Mouse (Mus musculus): ENCODE data around the gene Mybpc2. TPM values are rescaled to one million over a fixed set of nuclear protein-coding genes. Genes with fewer than 3 reads are reported as not detected.

The Mybpc2 gene
- 0.14 and 0.15 TPM in 2 replicates for polyA plus RNA-seq (2015; fragmentation: Nextera tagmentation; extraction: Ambion mirVana)

DNA sequence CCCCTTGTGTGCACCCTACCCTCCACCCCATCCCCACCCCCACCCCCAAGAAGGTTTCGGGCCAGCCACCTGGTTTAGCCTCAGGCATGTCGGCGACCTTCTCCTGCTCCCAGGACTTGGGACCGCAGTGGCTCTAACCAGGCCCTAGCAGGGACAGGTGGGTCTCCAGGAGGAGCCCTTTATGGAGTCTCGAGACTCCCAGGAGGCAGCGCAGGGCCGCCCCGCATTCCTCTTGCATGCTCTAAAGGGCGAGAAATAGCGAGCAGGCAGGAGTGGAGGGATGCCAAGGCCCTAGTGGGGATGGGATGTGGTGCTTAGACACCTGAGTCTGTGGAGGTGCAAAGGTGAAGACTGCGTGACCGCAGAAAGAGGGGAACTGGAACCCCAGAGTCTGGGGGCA lies at the start of gene Mybpc2:
Mybpc2 (minus strand) TSS at position 155 of the 400 bp plus-strand sequence.
- H3K27ac ChIP-seq (ENCODE audit: low read depth, low read length), result no peak within 1 kb of the TSS
- H3K9me3 ChIP-seq (ENCODE audit: control insufficient read depth, low read length), result no peaks in the 10 kb centered on the region
- 35% methylated on average over 12 of the region's 12 CpGs for WGBS
- H3K4me3 ChIP-seq (ENCODE audit: low read length), result no peak within 1 kb of the TSS
- peak within 1 kb of the TSS; percentile 30 for H3K4me2 ChIP-seq (ENCODE audit: low read length)
- H3K4me1 ChIP-seq (ENCODE audit: control insufficient read depth, insufficient read depth, low read depth, low read length), result peaks cover 10% of the 10 kb centered on the region; the same call in 1 of the 2 replicates
- no peak for ATAC-seq
- no peaks in the 10 kb centered on the region for H3K36me3 ChIP-seq (ENCODE audit: control insufficient read depth, insufficient read depth, low read length)
- peaks cover 21% of the 10 kb centered on the region for H3K27me3 ChIP-seq (replicated peaks; ENCODE audit: control insufficient read depth, insufficient read depth, low read length)
- peak within 1 kb of the TSS; percentile 24; the same call in 1 of the 2 replicates for H3K9ac ChIP-seq (ENCODE audit: low read depth, low read length)

DNA sequence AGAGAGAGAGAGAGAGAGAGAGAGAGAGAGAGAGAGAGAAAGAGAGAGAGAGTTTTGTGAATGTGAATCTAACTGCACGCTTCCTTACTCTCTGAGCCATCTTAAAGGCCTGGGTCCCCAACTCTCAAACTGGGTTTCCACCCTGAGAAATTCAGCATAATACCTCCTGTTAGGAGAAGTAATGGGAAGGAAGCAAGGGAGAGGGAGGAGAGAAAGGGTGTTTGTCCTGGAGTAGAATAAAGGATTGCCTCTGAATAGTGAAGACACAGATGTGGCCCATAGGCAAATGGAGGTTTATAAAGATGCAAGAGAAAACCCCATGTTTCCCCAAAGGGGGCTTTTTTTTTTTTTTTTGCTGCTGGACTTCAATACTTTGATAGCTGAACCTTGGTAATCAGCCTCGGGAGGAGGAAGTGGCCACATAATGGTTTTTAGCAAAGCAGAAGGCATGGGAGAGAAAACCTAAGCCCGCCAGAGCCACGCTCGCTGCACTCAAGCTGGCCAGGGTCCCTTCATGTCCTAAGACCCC lies 48.6 kb upstream of the Mybpc2 start:
- Histone ChIP-seq H3K27me3 (replicated peaks; ENCODE audit: control insufficient read depth, insufficient read depth, low read length) (no peaks in the 10 kb centered on the region), H3K4me2 (ENCODE audit: low read length) (no peak overlapping the region), H3K27ac (ENCODE audit: low read depth, low read length) (no peak overlapping the region), H3K4me1 (ENCODE audit: control insufficient read depth, insufficient read depth, low read depth, low read length) (no peaks in the 10 kb centered on the region), H3K36me3 (ENCODE audit: control insufficient read depth, insufficient read depth, low read length) (no peaks in the 10 kb centered on the region), H3K9ac (ENCODE audit: low read depth, low read length) (no peak overlapping the region), H3K4me3 (ENCODE audit: low read length) (no peak overlapping the region), H3K9me3 (ENCODE audit: control insufficient read depth, low read length) (no peaks in the 10 kb centered on the region)
- no peak for ATAC-seq
- 70% methylated on average over 5 of the region's 5 CpGs for WGBS

DNA sequence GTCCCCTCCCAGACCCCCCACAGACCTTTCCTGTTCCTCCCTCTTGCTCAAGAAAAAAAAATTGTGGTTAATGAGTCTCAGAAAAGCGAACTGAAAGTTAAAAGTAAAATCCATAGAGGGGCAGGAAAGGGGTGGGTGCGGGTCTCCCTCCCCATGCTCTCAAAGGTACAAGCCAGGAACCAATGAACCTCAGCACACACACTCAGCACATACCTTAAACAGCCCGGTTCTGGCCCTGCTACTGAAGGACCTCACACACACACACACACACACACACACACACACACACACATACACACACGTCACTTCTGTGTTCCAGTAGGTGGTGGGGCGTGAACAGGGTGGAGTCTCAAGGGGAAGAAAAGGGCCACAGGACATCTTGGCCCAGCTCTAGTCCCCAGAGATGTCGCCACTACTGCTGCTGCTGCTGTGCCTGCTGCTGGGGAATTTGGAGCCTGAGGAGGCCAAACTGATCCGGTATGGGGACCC lies 47.8 kb upstream of the Mybpc2 start, which contains the start of gene Napsa:
Napsa (plus strand) TSS at position 168 of the 489 bp plus-strand sequence.
- 37% methylated on average over 7 of the region's 7 CpGs for WGBS
- no peak for ATAC-seq

DNA sequence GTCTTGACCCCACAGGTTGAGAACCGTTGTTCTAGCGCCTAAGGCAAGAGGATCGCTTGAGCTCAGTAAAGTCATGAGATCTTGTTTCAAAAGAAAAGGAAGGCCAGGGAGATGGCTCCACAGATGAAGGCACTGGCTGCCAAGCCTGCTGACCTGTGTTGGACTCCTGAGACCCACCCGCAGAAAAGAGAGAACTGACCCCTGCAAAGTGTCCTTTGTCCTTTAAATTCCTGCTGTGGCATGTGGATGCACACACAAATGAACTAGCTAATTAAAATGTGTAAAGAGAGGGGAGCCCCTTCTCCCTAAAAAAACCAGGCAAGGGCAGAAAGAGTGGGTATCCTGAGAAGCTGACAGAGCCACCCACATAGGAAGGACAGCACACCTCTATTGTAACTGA lies 47.4 kb upstream of the Mybpc2 start:
- Histone ChIP-seq H3K27me3 (replicated peaks; ENCODE audit: control insufficient read depth, insufficient read depth, low read length) (no peaks in the 10 kb centered on the region), H3K9ac (ENCODE audit: low read depth, low read length) (no peak overlapping the region), H3K4me2 (ENCODE audit: low read length) (no peak overlapping the region), H3K4me3 (ENCODE audit: low read length) (no peak overlapping the region), H3K27ac (ENCODE audit: low read depth, low read length) (no peak overlapping the region), H3K9me3 (ENCODE audit: control insufficient read depth, low read length) (no peaks in the 10 kb centered on the region), H3K36me3 (ENCODE audit: control insufficient read depth, insufficient read depth, low read length) (no peaks in the 10 kb centered on the region), H3K4me1 (ENCODE audit: control insufficient read depth, insufficient read depth, low read depth, low read length) (no peaks in the 10 kb centered on the region)
- no peak for ATAC-seq
- 31% methylated on average over 4 of the region's 4 CpGs for WGBS

More for the DNA sequence above, 47.8 kb upstream of the Mybpc2 start, which contains the start of gene Napsa:
- no peaks in the 10 kb centered on the region for H3K9me3 ChIP-seq (ENCODE audit: control insufficient read depth, low read length)
- H3K27ac ChIP-seq (ENCODE audit: low read depth, low read length), result no peak within 1 kb of the TSS
- no peaks in the 10 kb centered on the region for H3K4me1 ChIP-seq (ENCODE audit: control insufficient read depth, insufficient read depth, low read depth, low read length)
- H3K36me3 ChIP-seq (ENCODE audit: control insufficient read depth, insufficient read depth, low read length), result no peaks in the 10 kb centered on the region
- no peak within 1 kb of the TSS for H3K4me3 ChIP-seq (ENCODE audit: low read length)
- no peaks in the 10 kb centered on the region for H3K27me3 ChIP-seq (replicated peaks; ENCODE audit: control insufficient read depth, insufficient read depth, low read length)
- no peak within 1 kb of the TSS for H3K9ac ChIP-seq (ENCODE audit: low read depth, low read length)
- H3K4me2 ChIP-seq (ENCODE audit: low read length), result no peak within 1 kb of the TSS

DNA sequence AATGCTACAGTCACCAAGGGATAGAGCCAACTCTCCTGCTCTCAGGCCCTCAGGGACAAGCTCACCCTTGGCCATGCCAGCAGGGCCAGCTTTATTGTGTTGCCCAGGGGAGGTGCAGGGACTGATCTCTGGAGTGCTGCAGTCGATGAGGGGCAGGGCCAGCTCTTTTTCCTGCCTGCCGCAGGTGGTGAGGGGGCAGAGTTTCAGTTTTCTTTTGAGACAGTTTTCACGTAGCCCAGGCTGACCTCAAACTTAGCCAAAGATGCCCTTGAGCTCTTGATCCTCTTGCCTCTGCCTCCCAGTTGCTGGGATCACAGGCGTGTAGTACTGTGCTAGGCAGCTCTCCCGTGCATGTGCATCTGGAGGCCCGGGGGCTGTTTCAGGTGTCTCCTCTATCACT lies 46.5 kb upstream of the Mybpc2 start:
- no peak for ATAC-seq

DNA sequence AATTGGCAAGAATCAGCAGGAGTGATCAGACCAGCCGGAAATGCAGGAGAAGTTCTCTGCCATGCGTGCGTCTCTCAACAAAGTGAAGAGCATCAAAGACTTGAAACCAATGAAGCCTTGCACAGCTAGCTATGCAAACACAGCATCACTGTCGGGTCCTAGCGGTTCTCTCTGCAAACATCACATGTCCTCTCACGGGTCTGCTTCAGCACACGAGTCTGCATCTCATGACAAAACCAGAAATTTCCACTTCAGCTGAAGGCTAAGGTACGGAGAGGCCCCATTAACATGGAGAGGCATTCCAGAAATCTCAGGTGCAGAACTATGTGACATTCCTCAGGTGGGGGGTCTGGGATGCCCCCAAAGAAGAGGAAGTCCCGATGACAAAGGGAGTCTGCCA lies 44.3 kb upstream of the Mybpc2 start:
- Histone ChIP-seq H3K36me3 (ENCODE audit: control insufficient read depth, insufficient read depth, low read length) (no peaks in the 10 kb centered on the region), H3K4me3 (ENCODE audit: low read length) (no peak overlapping the region), H3K27me3 (replicated peaks; ENCODE audit: control insufficient read depth, insufficient read depth, low read length) (no peaks in the 10 kb centered on the region), H3K9ac (ENCODE audit: low read depth, low read length) (no peak overlapping the region), H3K4me2 (ENCODE audit: low read length) (no peak overlapping the region), H3K4me1 (ENCODE audit: control insufficient read depth, insufficient read depth, low read depth, low read length) (no peaks in the 10 kb centered on the region), H3K27ac (ENCODE audit: low read depth, low read length) (no peak overlapping the region), H3K9me3 (ENCODE audit: control insufficient read depth, low read length) (no peaks in the 10 kb centered on the region)
- 80% methylated on average over 9 of the region's 9 CpGs for WGBS
- no peak for ATAC-seq

More for the DNA sequence above, 46.5 kb upstream of the Mybpc2 start:
- Histone ChIP-seq H3K4me2 (ENCODE audit: low read length) (no peak overlapping the region), H3K27me3 (replicated peaks; ENCODE audit: control insufficient read depth, insufficient read depth, low read length) (no peaks in the 10 kb centered on the region), H3K27ac (ENCODE audit: low read depth, low read length) (no peak overlapping the region), H3K4me3 (ENCODE audit: low read length) (no peak overlapping the region), H3K9me3 (ENCODE audit: control insufficient read depth, low read length) (no peaks in the 10 kb centered on the region), H3K9ac (ENCODE audit: low read depth, low read length) (no peak overlapping the region), H3K4me1 (ENCODE audit: control insufficient read depth, insufficient read depth, low read depth, low read length) (no peaks in the 10 kb centered on the region), H3K36me3 (ENCODE audit: control insufficient read depth, insufficient read depth, low read length) (no peaks in the 10 kb centered on the region)
- 83% methylated on average over 6 of the region's 6 CpGs for WGBS

DNA sequence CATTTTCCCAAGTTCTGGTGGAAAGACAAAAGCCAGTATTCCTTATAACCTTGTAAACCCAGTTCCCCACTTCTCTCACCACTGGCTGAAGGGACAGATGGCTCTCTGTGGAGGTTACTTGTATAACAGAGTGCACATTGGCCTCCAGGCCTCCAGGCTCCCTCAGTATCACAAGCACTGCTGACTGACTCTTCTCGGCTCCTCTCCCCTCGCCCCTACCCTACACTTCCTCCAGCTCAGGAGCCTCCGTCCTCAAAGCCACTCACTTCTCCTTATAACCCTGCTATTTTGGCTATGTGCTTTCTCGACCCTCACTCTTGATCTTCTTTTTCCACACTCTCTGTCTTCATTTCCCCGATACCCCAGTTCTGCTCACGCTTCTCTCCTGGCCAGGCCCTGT lies 41.0 kb upstream of the Mybpc2 start:
- Histone ChIP-seq H3K9ac (ENCODE audit: low read depth, low read length) (no peak overlapping the region), H3K36me3 (ENCODE audit: control insufficient read depth, insufficient read depth, low read length) (no peaks in the 10 kb centered on the region), H3K27ac (ENCODE audit: low read depth, low read length) (no peak overlapping the region), H3K4me1 (ENCODE audit: control insufficient read depth, insufficient read depth, low read depth, low read length) (peaks cover 2% of the 10 kb centered on the region; the same call in 1 of the 2 replicates), H3K4me3 (ENCODE audit: low read length) (no peak overlapping the region), H3K4me2 (ENCODE audit: low read length) (no peak overlapping the region), H3K27me3 (replicated peaks; ENCODE audit: control insufficient read depth, insufficient read depth, low read length) (no peaks in the 10 kb centered on the region), H3K9me3 (ENCODE audit: control insufficient read depth, low read length) (no peaks in the 10 kb centered on the region)
- no peak for ATAC-seq
- WGBS, result 79% methylated on average over 6 of the region's 6 CpGs

DNA sequence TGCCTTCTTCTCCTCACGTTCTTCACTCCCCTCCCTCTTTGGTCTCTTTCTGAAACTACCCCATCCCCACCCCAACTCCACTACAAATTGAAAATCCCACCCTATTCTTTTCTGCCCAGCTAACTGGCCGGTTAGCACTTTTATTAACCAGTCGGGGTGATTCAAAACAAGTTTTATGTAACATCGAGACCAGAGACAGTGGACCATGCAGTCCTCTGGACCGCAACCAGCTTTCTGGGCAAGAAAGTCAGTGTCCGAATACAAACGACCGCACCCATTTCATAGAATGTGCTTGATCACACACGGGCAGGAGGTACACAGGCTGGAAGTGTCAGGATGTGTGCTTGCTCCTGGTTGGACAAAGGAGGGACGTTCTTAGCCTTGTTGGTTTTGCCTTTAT lies 40.0 kb upstream of the Mybpc2 start:
- no peak overlapping the region for H3K4me3 ChIP-seq (ENCODE audit: low read length)
- no peak overlapping the region for H3K9ac ChIP-seq (ENCODE audit: low read depth, low read length)
- peaks cover 2% of the 10 kb centered on the region; the same call in 1 of the 2 replicates for H3K4me1 ChIP-seq (ENCODE audit: control insufficient read depth, insufficient read depth, low read depth, low read length)
- H3K27ac ChIP-seq (ENCODE audit: low read depth, low read length), result no peak overlapping the region
- WGBS, result 86% methylated on average over 10 of the region's 10 CpGs
- H3K36me3 ChIP-seq (ENCODE audit: control insufficient read depth, insufficient read depth, low read length), result no peaks in the 10 kb centered on the region
- ATAC-seq, result no peak
- no peaks in the 10 kb centered on the region for H3K27me3 ChIP-seq (replicated peaks; ENCODE audit: control insufficient read depth, insufficient read depth, low read length)
- H3K4me2 ChIP-seq (ENCODE audit: low read length), result no peak overlapping the region
- H3K9me3 ChIP-seq (ENCODE audit: control insufficient read depth, low read length), result no peaks in the 10 kb centered on the region

DNA sequence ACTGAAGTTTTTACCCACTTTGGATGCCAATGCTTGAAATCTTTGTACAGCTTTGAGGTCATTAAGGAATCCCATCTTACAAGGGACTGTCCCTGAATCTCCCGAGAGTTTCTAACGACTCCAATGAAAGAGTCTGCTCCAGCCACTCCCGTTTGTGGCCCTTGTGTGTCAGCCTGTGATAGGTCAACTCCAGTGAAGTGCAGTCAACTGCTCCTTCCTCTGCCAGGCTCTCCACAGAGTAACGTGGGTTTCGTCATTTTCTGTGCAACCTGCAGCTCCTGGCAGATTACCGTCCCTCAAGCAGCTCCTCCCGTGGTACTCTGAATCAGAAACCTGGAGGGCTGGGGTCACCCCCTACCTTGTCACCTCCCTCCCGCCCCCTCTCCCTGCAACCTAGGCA lies 38.8 kb upstream of the Mybpc2 start:
- Histone ChIP-seq H3K36me3 (ENCODE audit: control insufficient read depth, insufficient read depth, low read length) (no peaks in the 10 kb centered on the region), H3K9me3 (ENCODE audit: control insufficient read depth, low read length) (no peaks in the 10 kb centered on the region), H3K4me3 (ENCODE audit: low read length) (no peak overlapping the region), H3K4me1 (ENCODE audit: control insufficient read depth, insufficient read depth, low read depth, low read length) (peaks cover 2% of the 10 kb centered on the region; the same call in 1 of the 2 replicates), H3K27me3 (replicated peaks; ENCODE audit: control insufficient read depth, insufficient read depth, low read length) (no peaks in the 10 kb centered on the region), H3K4me2 (ENCODE audit: low read length) (no peak overlapping the region), H3K9ac (ENCODE audit: low read depth, low read length) (no peak overlapping the region), H3K27ac (ENCODE audit: low read depth, low read length) (no peak overlapping the region)
- no peak for ATAC-seq
- 61% methylated on average over 8 of the region's 8 CpGs for WGBS

Data from hindbrain, embryonic 16.5 days (tissue).